Mouse (Mus musculus) urinary bladder, postnatal 36 days (tissue): ENCODE measurements at regions not wholly inside any gene's neighbourhood (a gene's known extent, or its start where the extent isn't known, plus 50 kb on each side); places are given as distances from the start of the nearest gene placed in this dataset.
"Not testable (repeated sequence)": the region's sequence is repeated elsewhere in the genome, so short reads cannot be mapped to it uniquely, and the experiment has no call there.

Experiments
- DNase-seq, 2 experiments: peaks; one replicate each; pipeline ENCODE4 v3.0.0; 2022; ENCODE audit warnings: low spot score in 2 of 2, mixed read lengths in 1 of 2

- DNase-seq = no peak
Observed at GRCm38 (mm10) chr10:85242701-85243100, 57.8 kb upstream of the Cry1 start.

- DNase-seq = no peak
Observed at GRCm38 (mm10) chr10:85243556-85243955, 58.7 kb upstream of the Cry1 start.

GRCm38 (mm10) chr10:85265746-85266145 lies 80.9 kb upstream of the Cry1 start:
- no peak for DNase-seq

DNA sequence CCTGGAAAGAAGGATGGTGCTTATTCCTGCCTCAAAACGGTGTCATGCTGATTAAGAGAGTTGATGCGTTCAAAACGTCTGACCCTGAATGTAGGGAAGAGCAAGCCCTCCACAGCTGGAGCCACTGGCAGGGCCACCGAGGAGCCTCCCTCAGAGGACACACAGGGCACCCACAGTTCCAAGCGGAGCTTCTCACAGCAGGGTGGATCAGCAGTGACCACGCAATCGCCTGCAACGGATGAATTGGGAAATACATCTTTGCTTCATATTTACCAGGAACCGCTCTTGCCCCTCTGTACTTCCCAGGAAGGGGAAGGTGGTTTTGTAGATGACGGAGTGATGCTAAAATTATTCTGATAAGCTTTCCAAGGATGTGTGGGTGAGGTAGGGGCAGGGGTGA lies 81.3 kb upstream of the Cry1 start:
- no peak for DNase-seq

- no peak for DNase-seq
Observed at GRCm38 (mm10) chr10:85266796-85267195, 81.9 kb upstream of the Cry1 start.

DNA sequence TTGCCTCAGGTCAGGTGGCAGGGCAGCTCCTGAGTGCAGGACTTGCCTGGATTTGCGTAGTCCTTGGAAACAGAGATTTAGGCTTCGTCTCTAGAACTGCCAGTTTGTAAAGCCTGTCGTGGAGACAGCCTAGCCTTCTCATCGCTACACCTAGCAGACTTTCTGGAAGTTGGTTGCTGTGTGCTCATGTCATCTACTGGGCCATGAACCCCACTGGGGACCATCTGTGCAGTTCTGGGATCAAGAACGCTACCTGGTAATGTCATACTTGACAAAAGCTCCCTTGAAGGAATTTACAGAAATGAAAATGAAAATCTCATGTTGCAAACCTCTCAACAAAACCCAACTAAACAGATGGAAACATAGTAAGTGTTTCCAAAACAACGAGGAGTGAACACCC lies 85.3 kb upstream of the Cry1 start:
- no peak for DNase-seq

- DNase-seq = no peak
Observed at GRCm38 (mm10) chr10:85276793-85277192, 91.9 kb upstream of the Cry1 start.

GRCm38 (mm10) chr10:85291733-85292476 lies 94.7 kb upstream of the Btbd11 start:
- no peak for DNase-seq

DNA sequence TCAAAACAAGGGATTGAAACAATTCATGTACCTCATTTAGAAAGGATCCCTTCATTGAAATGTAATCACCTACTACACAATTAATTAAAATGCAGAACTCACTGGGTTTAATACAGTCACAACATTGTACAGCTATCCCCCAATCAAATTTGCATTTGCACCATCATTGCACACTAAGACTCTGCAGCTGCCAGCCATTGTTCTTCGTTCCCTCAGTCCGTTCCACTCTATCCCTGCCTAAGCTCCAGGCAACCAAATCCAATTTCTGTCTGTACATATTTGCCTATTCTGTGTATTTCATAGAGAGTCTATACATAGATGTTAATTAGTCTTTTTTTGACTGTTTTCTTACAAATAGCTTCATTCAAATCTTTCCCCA lies 94.1 kb upstream of the Btbd11 start:
- DNase-seq = no peak

GRCm38 (mm10) chr10:85293071-85293783 lies 93.4 kb upstream of the Btbd11 start:
- DNase-seq = no peak

DNA sequence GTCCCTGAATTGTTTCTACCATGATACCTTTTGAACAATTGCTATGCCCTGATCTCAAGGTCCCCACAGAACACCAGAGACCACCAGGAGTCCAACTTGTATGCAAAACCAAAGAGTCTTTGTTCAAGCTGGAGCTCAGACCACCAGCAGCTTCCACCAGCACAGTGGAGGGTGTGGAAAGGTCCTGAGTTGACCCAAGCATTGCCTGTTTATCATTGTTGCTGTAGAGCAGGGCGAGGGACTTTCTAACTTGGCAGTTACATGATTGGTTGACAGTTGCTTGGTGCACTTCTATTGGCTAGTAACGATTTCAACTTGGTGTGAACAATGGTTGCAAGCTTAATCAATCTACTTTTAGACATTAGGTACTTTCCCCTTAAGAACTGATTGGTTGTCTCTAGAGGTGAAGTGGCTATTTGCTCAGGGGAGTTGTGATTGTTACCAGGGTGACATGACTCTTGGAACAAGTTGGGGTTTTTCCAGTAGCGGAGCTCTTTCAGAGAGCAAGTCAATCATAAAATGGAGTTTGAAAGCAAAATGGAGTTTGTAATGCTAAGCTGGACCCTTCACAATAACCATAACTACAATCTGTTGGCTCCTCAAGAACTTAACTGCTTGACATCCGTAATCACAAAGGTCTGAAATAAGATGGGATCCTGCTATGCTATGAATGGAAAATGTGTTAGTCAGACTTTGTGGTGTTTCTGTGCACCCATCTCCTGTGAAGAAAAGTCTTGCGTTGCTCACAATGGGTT lies 91.3 kb upstream of the Btbd11 start:
- no peak for DNase-seq

DNA sequence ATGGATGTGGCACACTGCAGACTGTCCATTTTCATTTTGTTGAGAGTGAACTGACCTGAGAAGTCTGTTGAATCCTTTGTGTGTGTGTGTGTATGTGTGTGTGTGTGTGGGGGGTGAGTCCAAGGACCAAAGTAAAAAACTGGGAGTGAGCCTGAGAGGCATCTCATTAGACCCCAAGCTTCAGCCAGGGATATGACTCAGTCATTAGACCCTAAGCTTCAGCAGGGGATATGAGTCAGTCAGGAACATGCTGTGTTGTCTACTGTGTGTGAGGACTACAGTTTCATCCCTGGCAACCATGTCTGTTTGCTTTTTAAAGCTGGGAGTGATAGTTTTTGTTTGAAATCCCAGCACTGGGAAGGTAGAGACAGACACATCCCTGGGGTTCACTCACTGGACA lies 74.8 kb upstream of the Btbd11 start:
- DNase-seq = no peak

GRCm38 (mm10) chr10:85313331-85313730 lies 73.3 kb upstream of the Btbd11 start:
- not testable (repeated sequence) for DNase-seq

GRCm38 (mm10) chr10:85320971-85321370 lies 65.6 kb upstream of the Btbd11 start:
- DNase-seq = no peak

DNA sequence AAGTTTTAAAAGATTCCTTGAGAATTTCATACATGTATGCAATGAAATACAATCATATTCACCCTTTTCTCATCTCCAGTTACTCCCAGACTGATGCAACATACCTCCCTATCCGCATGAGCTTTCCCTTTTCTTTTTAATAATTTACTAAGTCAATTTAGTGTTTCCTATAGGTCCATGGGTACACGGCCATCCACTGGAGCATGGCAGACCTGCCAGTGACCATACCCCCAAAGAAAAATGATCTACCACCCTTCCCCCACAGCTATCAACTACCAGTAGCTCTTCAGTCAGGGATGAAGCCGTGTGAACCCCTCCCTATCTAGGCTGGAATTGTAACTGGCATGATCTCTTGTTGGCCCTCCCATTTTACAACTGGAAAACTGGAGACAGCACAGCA lies 64.3 kb upstream of the Btbd11 start:
- no peak for DNase-seq

GRCm38 (mm10) chr10:85329382-85329781 lies 57.2 kb upstream of the Btbd11 start:
- DNase-seq = no peak

GRCm38 (mm10) chr10:85330938-85331691 lies 55.5 kb upstream of the Btbd11 start:
- peak; percentile 1 to 33 for DNase-seq
